Mouse (Mus musculus) testis, postnatal 10 days (tissue): ENCODE data around the gene Lcor.
A peak's percentile ranks its signal among the peaks of the same experiment; 100 is the strongest.

Source experiments
- DNase-seq: peaks from one replicate; pipeline ENCODE4 v3.0.0; 2021; ENCODE audit warnings: low spot score

Lcor gene

DNA sequence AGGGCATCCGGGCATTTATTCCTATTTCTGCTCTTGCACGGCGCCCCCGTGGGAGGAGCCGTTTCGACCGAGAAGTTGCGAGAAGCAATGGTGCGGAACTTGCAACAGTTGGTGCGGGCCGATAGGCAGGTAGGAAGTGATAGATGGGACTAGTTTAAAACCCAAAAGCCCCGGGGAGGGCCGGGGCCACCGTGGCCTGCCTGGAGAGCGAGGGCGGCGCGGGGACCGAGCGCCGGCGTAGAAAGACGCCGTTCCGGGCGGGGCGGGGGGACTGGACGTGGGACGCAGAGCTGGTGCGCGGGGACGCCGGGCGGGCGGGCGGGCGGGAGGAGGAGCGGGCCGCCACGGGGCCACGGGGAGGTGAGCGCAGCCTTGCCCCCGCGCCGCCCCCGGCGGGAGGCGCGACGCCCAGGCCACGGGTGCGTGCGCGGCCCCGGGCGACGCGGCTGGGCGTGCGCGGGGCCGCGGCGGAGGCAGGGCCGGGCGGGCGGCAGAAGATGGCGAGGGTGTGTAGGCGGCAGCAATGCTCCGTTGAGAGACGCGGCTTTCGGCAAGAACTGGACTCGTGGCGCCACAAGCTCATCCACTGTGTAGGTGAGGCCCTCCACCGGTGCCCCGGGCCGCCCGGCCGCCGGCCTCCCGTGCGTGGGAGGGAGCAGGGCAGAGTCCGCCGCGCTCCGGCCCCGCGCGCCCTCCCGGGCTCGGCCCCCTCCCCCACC lies at the start of gene Lcor:
TSS of gene Lcor (plus strand) at position 448 of the 719 bp plus-strand sequence.
- peak; percentile 86 for DNase-seq

DNA sequence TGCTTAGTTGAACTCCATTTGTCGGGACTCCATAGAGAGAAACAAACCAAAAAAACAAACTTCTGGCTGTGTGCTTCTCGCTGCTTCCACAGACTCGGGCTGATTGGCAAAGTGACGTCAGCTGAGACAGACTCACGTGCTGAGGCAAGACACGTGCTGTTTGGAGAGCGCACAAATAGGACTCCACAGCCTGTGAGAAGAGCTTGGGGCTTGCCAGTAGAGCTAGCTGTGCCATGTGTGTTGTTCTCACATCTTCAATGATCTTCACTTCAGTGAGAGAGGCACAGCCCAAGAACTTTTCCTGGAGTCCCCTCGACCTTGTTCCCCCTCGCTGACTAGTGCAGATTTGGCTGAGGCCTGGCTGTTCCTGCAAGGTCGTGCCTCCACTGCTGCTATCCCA lies 47.1 kb upstream of the Lcor start:
- DNase-seq, result no peak

GRCm38 (mm10) chr19:41436461-41436860 lies 46.0 kb upstream of the Lcor start:
- DNase-seq, result peak; percentile 49

GRCm38 (mm10) chr19:41438953-41439352 lies 43.5 kb upstream of the Lcor start:
- DNase-seq, result no peak

GRCm38 (mm10) chr19:41441446-41441845 lies 41.0 kb upstream of the Lcor start:
- no peak for DNase-seq

- no peak for DNase-seq
These were observed 40.4 kb upstream of the Lcor start for GRCm38 (mm10) chr19:41441911-41442607.

DNA sequence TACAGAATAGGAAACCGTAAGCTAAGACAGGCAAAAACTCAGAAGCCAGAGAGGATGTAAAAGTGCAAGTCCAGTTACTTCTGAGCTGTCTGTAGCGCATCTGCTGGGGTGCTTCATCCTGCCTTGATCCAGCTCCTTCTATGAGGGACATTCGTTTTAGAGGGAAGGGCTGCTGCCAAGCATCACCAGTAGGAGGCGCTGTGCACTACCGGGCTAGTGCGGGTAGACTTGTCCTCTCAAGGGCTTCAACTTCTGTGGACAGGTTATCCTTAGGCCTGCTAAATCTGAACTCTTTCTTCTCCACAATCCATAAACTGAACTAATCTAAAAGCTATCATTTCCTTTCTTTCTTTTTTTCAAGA lies 39.8 kb upstream of the Lcor start:
- DNase-seq, result peak; percentile 81

DNA sequence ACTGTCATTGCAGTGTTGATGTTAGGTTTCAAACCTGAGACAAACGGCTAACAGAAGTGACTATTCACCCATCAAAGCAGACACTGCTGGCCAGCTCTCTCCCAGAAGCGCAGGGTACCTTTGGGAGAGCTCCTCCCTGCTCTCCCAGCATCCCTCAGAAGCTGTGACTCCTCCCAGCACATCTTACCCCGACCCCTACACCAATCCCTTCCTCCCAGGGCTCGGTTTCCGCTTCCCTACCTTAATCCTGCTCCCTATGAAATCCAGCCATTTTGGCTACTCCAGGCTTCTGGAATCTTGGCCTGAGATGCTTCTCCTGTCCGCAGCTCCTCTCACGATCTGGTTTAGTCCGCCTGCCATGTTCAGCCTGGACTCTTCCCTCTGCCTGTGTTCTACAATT lies 37.9 kb upstream of the Lcor start:
- no peak for DNase-seq

GRCm38 (mm10) chr19:41445013-41445610 lies 37.3 kb upstream of the Lcor start:
- no peak for DNase-seq

- no peak for DNase-seq
These were observed 36.7 kb upstream of the Lcor start for GRCm38 (mm10) chr19:41445723-41446122.

DNA sequence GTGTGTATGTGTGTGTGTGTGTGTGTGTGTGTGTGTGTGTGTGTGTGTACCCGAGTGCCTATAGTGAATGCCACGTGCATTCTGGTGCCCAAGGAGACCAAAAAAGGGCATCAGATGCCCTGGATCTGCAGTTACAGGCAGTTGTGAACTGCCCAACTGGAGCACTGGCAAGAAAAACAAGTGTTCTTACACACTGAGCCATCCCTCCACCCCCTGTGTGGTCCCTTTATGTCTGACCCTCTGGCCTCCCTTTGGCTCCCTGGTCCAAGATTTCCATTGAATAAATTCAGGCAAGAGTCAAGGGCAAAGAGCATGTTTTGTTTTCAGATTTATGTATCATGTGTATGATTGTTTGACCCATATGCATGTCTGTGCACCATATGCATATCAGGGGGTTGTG lies 35.3 kb upstream of the Lcor start:
- DNase-seq, result no peak

DNA sequence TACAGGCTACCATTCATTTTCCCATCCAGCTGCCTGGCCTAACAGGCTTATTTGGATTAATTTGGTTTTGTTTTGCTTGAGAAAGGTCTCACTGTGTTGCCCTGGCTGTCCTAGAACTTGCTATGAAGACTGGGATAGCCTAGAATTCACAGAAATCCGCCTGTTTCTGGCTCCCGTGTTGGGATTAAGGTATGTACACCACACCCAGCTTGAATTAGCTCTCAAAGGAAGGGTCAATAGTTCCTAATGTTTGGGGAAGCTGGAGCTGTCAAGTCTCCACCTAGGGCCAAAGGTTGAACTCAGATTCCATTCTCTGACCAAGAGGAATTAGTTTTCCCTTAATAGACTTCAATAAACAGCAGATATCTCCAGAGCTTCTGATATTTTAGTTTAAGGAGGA lies 34.7 kb upstream of the Lcor start:
- DNase-seq, result no peak

GRCm38 (mm10) chr19:41449415-41450075 lies 32.9 kb upstream of the Lcor start:
- DNase-seq, result no peak

DNA sequence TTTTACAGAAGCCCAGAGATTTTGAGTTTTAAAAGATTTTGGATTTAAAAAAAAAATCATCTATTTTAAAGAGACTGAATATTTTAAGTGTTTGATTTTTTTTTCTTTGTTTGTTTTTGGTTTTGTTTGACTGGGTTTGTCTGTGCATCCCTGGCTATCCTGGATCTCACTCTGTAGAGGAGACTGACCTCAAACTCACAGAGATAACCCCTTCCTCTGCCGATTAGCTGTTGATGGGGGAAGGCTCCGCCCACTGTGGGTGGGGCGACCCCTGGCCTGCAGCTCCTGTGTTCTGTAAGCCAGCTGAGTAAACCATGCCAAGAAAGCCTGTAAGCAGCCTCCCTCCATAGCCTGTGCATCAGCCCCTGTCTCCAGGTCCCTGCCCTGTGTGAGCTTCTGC lies 30.3 kb upstream of the Lcor start:
- DNase-seq, result no peak

DNA sequence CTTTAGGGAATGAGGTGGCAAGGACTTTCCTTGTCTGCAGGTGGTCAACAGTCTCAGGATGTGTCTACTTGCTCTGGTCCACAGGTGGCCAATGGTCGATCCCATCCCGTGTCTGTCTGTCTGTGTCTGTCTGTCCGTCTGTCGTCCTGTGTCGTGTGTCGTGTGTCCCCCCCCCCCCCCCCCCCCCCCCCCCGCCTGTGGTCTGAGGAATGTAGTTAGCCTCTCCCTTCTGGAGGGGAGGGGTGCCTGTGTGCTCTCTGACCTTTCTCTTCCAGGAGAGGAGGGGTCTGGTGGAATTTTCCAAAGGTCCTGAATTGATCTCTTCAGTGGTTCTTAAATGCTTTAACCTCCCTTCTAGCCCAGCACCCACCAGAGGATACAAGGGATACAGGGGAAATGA lies 27.8 kb upstream of the Lcor start:
- DNase-seq, result no peak

DNA sequence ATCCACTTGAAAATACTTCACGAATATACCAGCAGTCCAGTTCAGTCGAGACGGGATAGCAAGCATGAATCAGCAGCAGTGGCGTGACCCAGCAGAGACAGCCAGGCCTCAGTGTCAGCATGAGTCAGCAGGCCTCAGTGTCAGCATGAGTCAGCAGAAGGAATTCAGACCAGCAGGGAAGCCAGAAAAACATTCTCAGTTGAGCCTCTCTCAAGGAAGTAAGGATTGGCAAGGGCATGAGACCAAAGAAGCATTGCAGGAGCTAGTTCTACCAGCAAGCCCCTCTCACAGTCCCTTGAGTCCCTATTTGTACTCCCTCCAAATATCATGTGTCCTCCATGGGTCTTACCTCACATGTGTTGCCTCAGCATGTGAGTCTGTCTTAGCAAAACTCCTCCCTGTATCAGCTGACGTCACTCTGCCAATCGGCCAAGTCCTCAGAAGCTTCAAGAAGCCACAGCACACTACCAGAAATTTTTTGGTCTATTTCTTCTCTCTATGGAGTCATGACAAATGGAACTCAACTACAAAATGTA lies 27.3 kb upstream of the Lcor start:
- no peak for DNase-seq

- no peak for DNase-seq
These were observed 25.3 kb upstream of the Lcor start for GRCm38 (mm10) chr19:41457181-41457580.

DNA sequence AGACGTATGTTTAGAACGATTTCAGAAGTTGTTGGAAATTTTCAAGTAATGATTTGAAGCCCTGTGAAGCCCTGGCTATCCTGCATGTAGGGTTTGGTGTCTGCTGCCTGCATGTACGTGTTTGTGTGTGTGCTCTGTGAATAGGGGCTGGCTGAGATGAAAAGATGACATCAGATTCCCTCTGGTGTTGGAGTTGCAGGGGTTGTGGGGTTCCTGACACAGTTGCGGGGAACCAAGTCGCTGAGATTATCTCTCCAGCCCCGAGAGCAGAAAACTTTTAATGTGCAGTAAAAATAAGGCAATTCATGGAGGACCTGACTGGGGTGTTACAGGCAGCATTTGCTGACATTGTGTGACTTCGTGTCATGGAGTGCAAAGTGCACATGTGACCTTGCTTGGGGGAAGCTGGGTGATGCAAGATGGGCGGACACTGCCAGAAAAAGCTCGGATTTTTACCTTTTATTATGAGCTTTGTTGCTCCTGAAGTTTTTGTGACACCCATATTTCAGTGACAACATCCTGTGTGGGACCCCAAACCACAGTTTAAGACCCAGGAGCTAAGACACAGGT lies 20.2 kb upstream of the Lcor start:
- no peak for DNase-seq

DNA sequence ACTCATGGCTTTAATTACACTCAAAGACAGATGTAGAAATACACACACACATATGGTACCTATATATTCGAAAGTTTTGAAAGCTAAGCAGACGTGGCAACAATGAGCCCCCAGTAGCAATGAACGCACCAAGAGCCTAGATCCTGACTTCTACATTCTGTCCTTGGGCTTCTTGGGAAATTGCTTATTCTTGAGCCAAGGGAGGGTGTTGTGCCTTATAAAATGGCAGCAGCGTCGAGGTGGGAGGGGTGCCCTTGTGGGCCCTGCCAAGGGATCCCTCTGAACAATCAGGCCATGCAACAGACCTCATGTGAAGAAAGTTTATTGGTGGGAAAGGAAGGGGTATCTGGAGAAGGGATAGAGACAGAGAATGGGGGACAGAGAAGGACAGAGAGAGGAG lies 18.6 kb upstream of the Lcor start:
- no peak for DNase-seq

- no peak for DNase-seq
These were observed 16.0 kb upstream of the Lcor start for GRCm38 (mm10) chr19:41466475-41466874.

DNA sequence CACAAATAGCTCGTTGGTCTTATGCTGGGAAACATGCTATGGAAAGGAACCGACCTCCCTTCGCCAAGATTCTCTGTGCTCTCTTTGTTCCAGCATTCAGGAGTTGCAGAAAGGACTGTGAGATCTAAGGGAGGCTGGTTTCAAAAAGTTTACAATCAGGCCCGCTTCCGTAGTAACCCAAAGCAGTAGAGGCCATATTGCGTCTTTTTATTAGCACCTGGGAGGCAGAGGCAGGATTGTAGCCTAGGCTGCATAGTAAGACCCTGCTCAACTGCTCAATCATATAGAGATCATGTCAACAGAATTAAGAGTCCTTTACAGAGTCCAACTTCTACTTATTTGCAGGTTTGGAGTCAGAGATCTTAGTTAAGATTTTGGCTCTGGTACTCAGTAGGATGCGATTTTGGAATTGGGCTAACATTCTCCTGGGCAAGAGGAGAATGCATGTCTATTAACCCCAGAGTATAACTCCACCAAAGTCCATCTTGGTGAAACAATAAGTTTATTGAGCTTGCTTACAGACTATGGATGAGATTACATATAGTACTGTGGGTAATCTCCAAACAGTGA lies 8.8 kb upstream of the Lcor start:
- DNase-seq, result no peak

GRCm38 (mm10) chr19:41474943-41475342 lies 7.5 kb upstream of the Lcor start:
- no peak for DNase-seq
